Mouse (Mus musculus): Measurements from ENCODE around the gene Hnrnpll. TPM values are rescaled to one million over a fixed set of nuclear protein-coding genes. Genes with fewer than 3 reads are reported as not detected.

Gene Hnrnpll
- polyA plus RNA-seq, 1 experiment from 2014 or later = 125 TPM

DNA sequence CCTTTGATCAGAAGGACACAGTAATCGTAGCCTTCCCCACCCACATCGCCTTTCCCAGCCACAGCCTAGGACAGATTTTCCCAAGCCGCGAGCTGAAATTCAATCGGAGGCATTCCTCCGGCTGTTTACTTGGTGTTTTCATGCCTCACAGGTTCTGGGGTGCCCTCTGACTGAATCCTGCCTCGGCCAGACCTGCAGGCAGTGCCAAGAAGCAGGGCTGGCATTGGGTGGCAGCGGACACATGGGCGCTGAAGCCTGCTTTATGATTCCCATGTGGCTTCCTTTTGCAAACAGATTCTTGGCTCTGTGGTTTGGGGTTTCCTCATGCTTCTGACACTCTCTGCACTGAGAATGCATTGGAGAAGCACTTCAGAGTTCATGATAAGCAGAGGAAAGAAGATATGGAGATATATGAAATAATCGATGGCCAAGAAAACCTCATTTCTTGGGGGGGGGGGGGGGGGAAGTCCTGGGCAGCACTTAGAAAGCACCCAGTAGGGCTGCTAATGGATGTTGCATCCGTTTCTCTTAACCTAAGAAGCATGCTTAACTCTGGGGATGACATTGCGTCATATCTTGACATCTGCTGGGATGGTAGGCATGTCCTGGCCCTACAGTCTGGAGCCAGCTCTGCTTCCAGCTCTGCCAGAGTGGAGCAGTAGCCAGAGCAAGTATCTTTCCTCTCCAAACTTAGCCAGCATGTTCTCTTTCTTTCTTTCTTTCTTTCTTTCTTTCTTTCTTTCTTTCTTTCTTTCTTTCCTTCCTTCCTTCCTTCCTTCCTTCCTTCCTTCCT lies 70.8 kb downstream of the Hnrnpll start:
- Histone ChIP-seq H3K4me2 (replicated peaks) (no peak overlapping the region), H3K4me3 (no peak overlapping the region), H3K9ac (replicated peaks) (no peak overlapping the region), H3K27me3 (no peaks in the 10 kb centered on the region), H3K36me3 (no peaks in the 10 kb centered on the region), H3K9me3 (no peaks in the 10 kb centered on the region), H3K27ac (replicated peaks) (no peak overlapping the region), H3K4me1 (no peaks in the 10 kb centered on the region)
- no peak for ATAC-seq (ENCODE audit: low FRiP score, low read depth)
- 86% methylated on average over 12 of the region's 12 CpGs for WGBS

DNA sequence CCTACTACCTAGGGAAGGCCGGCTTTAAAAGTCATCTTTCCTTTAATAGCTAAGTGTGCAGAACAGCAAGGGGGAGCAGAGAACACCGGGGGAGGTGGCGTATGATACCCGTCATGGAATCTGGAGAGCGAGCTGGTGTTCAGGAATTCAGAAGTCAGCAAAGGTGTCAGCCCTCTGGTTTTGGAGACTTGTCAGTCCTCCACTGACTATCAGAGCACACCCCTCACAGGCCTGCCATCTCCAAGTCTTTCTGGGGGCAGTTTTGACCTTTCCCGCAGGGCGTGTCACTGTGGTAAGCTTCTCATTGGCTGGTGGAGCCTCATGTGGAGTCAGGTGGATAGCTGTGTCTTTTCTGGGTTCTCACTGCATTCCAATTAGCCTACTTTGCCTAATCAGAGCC lies 72.0 kb downstream of the Hnrnpll start:
- H3K9ac ChIP-seq (replicated peaks) = no peak overlapping the region
- no peaks in the 10 kb centered on the region for H3K36me3 ChIP-seq
- ATAC-seq (ENCODE audit: low FRiP score, low read depth) = no peak
- no peak overlapping the region for H3K27ac ChIP-seq (replicated peaks)
- H3K9me3 ChIP-seq = no peaks in the 10 kb centered on the region
- H3K4me1 ChIP-seq = no peaks in the 10 kb centered on the region
- no peaks in the 10 kb centered on the region for H3K27me3 ChIP-seq
- WGBS = 86% methylated on average over 7 of the region's 7 CpGs
- H3K4me2 ChIP-seq (replicated peaks) = no peak overlapping the region
- H3K4me3 ChIP-seq = no peak overlapping the region

DNA sequence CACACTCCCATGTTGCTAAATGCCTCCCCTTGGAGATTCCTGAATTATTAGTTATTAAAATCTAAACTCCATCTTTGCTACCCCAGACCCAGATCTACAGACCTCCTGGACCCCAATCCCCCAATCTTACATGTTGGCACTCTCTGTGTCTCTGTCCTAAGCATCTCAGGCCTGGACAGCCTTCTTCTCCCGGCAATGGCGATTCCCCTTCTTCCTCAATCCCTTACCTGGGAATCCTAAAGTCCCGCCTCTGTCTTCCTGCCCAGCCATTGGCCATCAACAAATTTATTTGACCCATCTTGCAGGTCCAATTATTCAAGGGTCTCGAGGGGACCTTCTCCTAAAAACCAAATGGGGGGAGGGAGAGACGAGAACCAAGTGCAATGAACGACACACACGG lies 77.7 kb downstream of the Hnrnpll start:
- WGBS = 92% methylated on average over 7 of the region's 7 CpGs
- Histone ChIP-seq H3K27ac (replicated peaks) (no peak overlapping the region), H3K4me3 (no peak overlapping the region), H3K36me3 (no peaks in the 10 kb centered on the region), H3K4me2 (replicated peaks) (no peak overlapping the region), H3K9me3 (no peaks in the 10 kb centered on the region), H3K4me1 (no peaks in the 10 kb centered on the region), H3K9ac (replicated peaks) (no peak overlapping the region), H3K27me3 (no peaks in the 10 kb centered on the region)
- ATAC-seq (ENCODE audit: low FRiP score, low read depth) = no peak

DNA sequence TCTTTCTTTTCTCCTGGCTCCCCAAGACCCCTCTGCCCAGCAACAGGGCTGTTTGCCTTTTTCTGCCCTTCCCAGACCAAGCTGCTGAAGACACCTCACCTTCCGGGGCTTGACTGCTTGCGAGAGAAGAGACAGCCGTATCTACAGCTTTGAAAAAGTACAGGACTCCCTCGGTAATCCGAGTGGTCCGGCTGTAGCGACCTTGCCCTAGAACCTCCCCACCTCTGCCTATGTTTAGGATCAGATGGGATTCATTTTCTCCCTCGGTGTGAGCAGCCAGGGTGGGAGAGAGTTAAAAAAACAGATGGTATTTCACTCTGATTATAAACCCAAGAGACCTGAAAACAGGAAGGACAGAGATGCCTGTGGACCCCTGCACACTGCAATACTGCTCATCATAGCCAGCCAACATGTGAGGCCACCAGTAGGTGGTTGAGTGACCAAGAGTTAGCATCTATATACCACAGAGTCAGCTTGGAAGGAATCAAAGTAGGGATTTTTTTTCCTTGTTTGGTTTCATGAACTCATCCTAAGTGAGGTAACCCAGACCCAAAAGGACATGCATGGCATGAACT lies 79.1 kb downstream of the Hnrnpll start:
- Histone ChIP-seq H3K4me3 (no peak overlapping the region), H3K9me3 (no peaks in the 10 kb centered on the region), H3K4me1 (no peaks in the 10 kb centered on the region), H3K27me3 (no peaks in the 10 kb centered on the region), H3K27ac (replicated peaks) (no peak overlapping the region), H3K9ac (replicated peaks) (no peak overlapping the region), H3K4me2 (replicated peaks) (no peak overlapping the region), H3K36me3 (no peaks in the 10 kb centered on the region)
- no peak for ATAC-seq (ENCODE audit: low FRiP score, low read depth)
- 76% methylated on average over 8 of the region's 8 CpGs for WGBS

- WGBS = 39% methylated on average over 7 of the region's 7 CpGs
These were observed 79.6 kb downstream of the Hnrnpll start for GRCm38 (mm10) chr17:79982548-79982947.

DNA sequence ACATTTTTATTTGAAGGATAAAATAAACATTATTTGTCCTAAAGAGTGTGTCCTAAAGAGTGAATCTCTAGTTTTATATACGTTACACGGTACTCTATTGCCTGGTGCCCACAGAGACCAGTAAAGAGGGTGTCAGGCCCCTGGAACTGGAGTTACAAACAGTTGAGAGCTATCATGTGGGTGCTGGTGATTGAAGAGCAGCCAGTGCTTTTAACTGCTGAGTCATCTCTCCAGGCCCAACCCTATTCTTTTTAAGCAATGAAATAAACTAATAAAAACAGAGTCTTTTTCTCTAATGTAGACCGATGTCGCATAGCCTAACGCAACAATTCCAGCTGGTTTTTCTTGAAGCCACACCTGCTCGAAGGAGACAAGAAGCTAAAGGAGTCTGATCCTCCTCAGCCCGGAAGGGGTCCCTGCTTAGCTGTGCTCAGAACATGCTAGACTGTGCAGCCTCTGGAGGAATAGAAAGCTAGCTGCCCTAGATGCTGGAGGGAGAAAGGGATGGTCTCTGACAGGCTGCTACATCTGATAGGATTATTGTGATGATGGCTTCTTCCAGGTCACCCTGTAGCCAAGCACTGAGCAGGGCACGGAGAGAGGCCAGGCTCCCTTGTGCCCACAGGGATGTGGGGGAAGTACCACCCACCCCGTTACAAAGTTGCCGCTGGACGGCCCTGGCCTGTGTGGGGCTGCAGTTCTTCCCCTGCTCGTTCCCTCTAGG lies 80.2 kb downstream of the Hnrnpll start:
- H3K4me2 ChIP-seq (replicated peaks) = no peak overlapping the region
- no peaks in the 10 kb centered on the region for H3K9me3 ChIP-seq
- ATAC-seq (ENCODE audit: low FRiP score, low read depth) = no peak
- no peak overlapping the region for H3K9ac ChIP-seq (replicated peaks)
- WGBS = 66% methylated on average over 12 of the region's 12 CpGs
- no peak overlapping the region for H3K27ac ChIP-seq (replicated peaks)
- no peak overlapping the region for H3K4me3 ChIP-seq
- 0 out of 2 replicates have a peak, but pooled peaks cover 2% of the 10 kb centered on the region for H3K27me3 ChIP-seq
- H3K4me1 ChIP-seq = no peaks in the 10 kb centered on the region
- no peaks in the 10 kb centered on the region for H3K36me3 ChIP-seq

More at GRCm38 (mm10) chr17:79982548-79982947, 79.6 kb downstream of the Hnrnpll start:
- ATAC-seq (ENCODE audit: low FRiP score, low read depth) = no peak
- Histone ChIP-seq H3K4me3 (no peak overlapping the region), H3K9me3 (no peaks in the 10 kb centered on the region), H3K27me3 (no peaks in the 10 kb centered on the region), H3K9ac (replicated peaks) (no peak overlapping the region), H3K4me2 (replicated peaks) (no peak overlapping the region), H3K36me3 (no peaks in the 10 kb centered on the region), H3K4me1 (no peaks in the 10 kb centered on the region), H3K27ac (replicated peaks) (no peak overlapping the region)

DNA sequence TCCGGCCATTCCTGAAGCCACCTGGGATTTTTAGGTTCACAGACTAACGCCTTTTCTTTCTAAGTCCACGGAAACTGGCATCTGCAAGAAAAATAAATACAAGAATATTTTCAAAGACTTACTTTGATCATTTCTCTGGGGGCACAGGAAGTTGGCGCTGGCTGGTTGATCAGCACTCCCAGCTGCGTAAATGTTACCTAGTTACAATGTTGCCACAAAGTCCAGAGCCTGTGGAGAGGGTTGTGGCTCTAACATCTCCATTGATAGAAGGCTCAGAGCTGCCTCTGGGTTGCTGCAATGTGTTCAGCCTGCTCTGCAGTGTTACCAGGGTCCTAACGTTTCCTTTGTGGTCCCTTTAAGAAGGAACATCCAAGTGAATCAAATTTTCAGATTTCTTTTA lies 80.8 kb downstream of the Hnrnpll start:
- Histone ChIP-seq H3K9me3 (no peaks in the 10 kb centered on the region), H3K36me3 (no peaks in the 10 kb centered on the region), H3K27me3 (0 out of 2 replicates have a peak, but pooled peaks cover 7% of the 10 kb centered on the region), H3K4me1 (no peaks in the 10 kb centered on the region), H3K4me2 (replicated peaks) (no peak overlapping the region), H3K4me3 (no peak overlapping the region), H3K9ac (replicated peaks) (no peak overlapping the region), H3K27ac (replicated peaks) (no peak overlapping the region)
- 80% methylated on average over 6 of the region's 6 CpGs for WGBS
- ATAC-seq (ENCODE audit: low FRiP score, low read depth) = no peak

GRCm38 (mm10) chr17:79980421-79981120 lies 81.6 kb downstream of the Hnrnpll start:
- Histone ChIP-seq H3K4me2 (replicated peaks) (no peak overlapping the region), H3K9me3 (no peaks in the 10 kb centered on the region), H3K4me1 (peaks cover 5% of the 10 kb centered on the region; the same call in 1 of the 2 replicates), H3K36me3 (no peaks in the 10 kb centered on the region), H3K9ac (replicated peaks) (no peak overlapping the region), H3K4me3 (no peak overlapping the region), H3K27me3 (0 out of 2 replicates have a peak, but pooled peaks cover 8% of the 10 kb centered on the region), H3K27ac (replicated peaks) (no peak overlapping the region)
- ATAC-seq (ENCODE audit: low FRiP score, low read depth) = no peak
- WGBS = 78% methylated on average over 10 of the region's 10 CpGs

Other genes with a start within 250 kb of the Hnrnpll start
- 38.5 and 39.2 TPM in 2 replicates for gene Atl2, start 166.2 kb downstream of the Hnrnpll start, polyA plus RNA-seq (2016; fragmentation: Nextera tagmentation; extraction: Ambion mirVana)
- 4.8 and 5.0 TPM in 2 replicates for gene Galm, start 65.1 kb upstream of the Hnrnpll start, polyA plus RNA-seq (2016; fragmentation: Nextera tagmentation; extraction: Ambion mirVana)
- 688 TPM in 2 replicates for gene Srsf7, start 145.0 kb upstream of the Hnrnpll start, polyA plus RNA-seq (2016; fragmentation: Nextera tagmentation; extraction: Ambion mirVana)
- 0.14 and 0.30 TPM in 2 replicates for gene Ttc39d, start 145.1 kb upstream of the Hnrnpll start, polyA plus RNA-seq (2016; fragmentation: Nextera tagmentation; extraction: Ambion mirVana)
- 31.6 and 33.1 TPM in 2 replicates for gene Gemin6, start 162.1 kb upstream of the Hnrnpll start, polyA plus RNA-seq (2016; fragmentation: Nextera tagmentation; extraction: Ambion mirVana)
- gene Morn2, start 227.9 kb upstream of the Hnrnpll start, polyA plus RNA-seq (2016; fragmentation: Nextera tagmentation; extraction: Ambion mirVana) = 34.7 and 39.4 TPM in 2 replicates
- 34.6 and 36.0 TPM in 2 replicates for gene Dhx57, start 228.1 kb upstream of the Hnrnpll start, polyA plus RNA-seq (2016; fragmentation: Nextera tagmentation; extraction: Ambion mirVana)
- 1.1 and 1.5 TPM in 2 replicates for gene Arhgef33, start 245.1 kb upstream of the Hnrnpll start, polyA plus RNA-seq (2016; fragmentation: Nextera tagmentation; extraction: Ambion mirVana)